Mouse (Mus musculus) brain, adult 2 months (tissue): ENCODE measurements around the gene Stac2.
A peak's percentile ranks its signal among the peaks of the same experiment; 100 is the strongest.

Experiments
- DNase-seq: peaks from one replicate; pipeline ENCODE4 v3.0.0; 2011; ENCODE audit warnings: low read depth, low spot score

Stac2 gene

DNA sequence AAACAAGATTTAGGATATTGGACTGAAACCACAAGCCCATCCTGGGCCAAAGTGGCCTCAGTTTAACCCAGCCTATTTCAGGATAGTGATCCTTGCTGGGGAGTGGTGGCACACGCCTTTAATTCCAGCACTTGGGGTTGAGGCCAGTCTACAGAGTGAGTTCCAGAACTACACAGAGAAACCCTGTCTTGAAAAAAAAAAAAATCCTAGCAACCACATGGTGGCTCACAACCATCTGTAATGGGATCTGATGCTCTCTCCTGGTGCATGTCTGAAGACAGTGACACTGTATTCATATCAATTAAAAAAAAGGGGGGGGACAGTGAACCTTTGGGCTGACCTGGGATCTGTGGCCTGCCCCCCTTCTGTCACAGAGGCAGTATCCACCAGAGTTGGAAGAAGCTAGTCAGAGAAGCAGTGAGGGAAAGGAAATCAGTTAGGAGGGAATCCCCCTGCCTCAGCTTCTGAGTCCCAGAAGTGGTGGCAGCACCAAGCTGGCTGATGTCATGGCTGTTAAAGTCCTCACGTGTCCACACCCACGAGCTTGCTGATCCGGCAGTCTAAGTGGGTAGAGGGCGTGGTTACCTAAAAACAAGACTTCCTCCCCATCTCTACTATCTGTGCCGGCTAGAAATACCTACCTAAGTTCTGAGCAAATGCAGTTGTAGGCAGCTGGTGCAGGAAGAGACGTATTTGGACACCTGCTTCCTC lies 54.2 kb downstream of the Stac2 start:
- DNase-seq, result peak; percentile 79

DNA sequence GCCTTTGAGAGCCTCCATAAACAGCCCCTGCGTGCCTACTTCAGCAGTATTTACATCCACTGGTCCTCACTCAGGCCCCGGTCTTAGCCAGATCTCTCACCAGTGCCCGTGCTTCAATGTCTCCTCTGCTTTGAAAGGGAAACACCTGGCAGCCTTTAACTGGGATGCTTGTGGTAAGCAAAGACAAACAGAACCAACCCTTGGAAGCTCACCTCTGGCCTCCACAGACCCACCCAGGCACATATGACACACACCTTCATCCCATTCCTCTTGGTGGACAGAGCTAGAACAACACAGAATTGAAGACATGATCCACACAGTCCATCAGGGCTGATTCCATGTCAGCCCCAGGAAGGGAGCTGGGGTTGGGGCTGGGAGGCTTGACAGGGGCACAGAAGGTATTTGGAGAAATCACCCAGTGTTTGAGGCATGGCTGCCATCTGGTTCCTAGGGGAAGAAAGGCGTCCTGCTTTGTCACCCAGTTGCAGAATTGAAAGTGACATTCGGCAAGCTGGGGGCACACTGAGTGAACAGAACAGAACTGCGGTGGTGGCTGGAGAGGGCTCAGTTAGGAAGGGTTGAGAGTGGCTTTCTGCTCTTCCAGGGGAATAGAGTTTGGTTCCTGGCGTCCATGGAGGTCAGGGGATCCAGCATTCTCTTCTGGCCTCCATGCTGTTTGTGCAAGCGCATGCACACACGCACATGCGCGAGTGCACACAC lies 55.0 kb downstream of the Stac2 start:
- DNase-seq, result no peak

DNA sequence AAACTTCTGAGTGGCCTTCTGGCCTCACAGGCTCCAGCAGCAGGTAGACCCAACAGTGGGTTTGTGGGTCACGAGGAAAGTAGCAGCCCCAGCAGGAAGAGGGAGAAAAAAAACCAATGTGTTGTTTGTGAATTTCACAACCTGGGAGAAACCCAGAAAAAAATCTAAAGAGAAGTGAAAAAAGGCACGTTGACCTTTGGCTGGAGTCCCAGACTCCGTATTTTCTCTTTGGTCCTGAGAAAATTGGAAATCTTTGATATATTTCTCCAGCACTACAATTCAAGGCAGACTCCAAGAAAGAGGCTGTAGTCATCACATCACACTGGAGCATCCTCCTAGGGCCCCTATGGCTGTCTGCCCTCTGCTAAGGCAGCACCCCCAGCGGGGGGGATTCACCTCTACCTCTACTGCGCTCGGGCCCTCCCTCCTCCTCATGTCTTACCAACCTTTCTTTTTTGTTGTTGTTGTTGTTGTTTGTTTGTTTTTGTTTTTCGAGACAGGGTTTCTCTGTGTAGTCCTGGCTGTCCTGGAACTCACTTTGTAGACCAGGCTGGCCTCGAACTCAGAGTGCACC lies 55.8 kb downstream of the Stac2 start:
- DNase-seq, result no peak

DNA sequence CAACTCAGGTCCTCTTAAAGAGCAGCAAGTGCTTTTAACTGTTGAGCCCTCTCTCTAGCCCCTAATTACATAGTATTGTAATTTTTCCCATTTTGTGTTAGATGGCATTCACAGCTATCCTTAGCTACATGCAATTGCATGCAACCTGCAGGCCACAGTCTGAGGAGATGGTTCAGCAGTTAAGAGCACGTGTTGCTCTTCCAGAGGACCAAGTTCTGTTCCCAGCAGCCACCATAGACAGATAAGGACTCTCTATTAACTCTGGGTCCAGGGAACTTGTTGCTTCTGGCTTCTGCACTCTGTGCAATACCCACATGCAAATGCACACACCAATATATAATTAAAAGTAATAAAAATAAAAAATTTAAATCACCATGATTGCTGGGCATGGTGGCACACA lies 56.6 kb downstream of the Stac2 start:
- DNase-seq, result no peak

DNA sequence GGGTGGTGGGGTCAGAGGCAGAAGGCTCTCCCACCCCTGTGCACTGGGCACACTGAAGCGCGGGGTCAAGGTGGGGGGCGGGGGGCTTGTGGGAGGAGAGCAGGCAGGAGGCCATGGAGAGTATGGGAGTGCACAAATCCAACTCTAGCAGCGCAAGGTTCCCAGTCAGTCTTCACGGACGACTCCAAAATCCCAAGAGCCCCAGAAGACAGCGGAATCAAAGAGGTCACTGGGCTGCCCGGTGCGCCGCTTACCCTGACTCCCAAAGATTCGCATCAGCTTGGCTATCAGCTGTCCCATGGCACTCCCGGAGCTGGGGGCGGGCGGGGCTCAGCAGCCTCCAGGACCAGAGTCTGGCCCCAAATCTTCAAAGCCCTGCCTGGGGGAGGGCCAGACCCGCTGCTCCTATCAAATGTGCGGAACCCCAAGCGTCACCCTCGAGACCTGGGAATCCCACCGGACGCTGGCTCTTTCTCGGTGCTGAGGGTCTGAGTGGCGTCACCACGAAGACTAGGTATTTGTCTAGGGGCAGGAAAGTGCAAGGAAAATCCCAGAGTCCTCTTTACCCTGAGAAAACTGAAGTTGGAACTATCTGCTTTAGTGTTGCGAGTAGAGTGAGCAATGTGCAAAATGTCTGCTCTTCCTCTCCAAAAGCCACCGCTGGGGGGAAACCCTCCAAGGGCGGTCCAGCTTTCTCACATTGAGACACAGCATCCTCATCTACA lies 57.5 kb downstream of the Stac2 start, which contains the start of gene Arl5c:
Gene Arl5c, minus strand, starts transcription at position 618 of the 725 bp plus-strand sequence.
- DNase-seq, result no peak

DNA sequence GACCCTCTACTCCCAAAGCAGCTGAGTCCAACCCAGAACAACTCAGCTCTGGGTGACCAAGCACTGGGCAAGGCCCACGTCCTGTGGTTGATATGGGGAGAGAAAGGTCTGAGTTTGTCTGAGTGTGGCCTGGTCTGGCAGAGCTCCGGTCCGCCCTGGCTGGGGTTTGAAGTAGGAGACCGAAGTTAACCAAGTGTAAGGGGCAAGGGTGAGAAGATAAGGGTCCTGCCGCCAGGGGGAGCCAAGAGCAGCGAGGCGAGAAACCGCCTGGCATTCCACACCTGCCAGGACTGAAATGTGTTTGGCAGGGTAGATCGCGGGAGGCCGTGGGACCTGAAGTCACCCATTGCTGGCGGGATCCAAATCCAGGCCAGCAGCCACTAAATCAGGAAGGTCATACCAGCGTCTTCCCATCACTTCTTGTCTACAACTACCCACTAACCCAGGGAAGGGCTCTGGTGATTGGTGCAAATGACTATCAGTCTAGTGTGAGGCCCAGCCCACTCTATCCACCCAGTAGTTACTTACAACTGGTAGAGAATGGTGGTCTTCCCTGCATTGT lies 58.6 kb downstream of the Stac2 start:
- peak; percentile 74 for DNase-seq

DNA sequence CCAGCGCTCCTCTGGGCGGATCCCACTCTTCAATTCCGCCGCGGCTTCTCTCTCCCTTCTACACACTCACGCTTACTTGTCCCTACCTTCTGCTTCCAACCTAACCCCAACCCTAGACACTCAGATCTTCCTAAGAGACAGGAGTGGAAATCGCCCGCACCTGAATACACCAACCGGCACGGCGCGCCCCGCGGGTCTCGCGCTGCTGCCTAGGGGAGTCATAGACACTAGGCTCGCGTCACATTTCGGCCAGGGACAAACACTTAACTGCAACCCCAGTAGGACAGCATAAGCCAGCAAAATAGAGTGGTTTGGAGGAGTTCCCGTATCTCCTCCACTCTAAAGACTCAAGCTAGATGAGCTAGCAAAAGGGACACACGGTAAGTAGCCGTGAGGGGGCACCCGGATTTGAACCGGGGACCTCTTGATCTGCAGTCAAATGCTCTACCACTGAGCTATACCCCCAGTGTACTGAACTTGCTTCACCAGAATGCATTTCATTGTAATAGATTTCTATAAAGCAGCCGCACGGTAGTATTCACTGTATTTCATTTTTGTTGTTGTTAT lies 64.6 kb downstream of the Stac2 start:
- DNase-seq, result peak; percentile 94

DNA sequence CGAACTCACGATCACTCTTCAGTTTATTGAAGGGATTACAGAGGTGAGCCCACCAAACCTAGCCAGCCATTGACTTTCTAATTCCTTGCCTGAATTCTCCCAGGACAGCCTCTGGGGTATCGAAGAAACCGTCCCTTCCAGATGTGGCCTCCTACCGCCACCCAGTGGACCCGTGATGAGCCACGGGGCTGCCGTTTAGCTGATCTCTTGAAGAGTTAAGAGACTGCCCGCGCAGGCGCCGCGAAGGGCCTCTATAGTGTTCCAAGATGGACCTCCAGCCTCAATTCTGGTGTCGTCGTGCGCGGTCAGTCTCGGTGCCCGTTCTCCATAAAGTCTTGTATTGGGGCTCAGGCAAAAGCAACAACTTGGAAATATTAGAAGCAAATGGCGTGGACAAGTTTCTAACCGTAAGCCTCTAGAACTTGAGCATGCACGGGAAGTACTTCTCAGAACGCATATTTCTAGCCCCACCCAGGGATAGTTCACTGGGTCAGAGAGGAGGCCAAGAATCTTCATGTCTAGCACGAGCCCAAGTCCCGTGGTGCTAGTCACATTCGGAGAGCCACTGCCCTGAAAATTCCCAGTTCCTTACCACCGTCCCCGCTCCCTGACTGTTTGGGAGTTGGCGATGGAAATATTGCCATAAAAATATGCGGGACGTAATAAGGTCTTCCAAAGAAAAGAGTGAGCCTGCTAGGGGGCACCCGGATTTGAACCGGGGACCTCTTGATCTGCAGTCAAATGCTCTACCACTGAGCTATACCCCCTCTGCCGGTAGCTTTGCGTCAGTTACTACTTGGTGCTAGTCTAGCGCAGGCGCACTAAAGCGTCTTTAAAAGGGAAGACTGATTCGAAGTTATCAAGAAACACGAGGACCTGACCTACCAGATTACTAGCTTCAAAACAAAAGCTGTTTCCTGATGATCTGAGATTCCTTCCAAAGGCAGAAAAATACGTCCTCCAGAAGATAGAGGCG lies 65.4 kb downstream of the Stac2 start:
- DNase-seq, result peak; percentile 95

DNA sequence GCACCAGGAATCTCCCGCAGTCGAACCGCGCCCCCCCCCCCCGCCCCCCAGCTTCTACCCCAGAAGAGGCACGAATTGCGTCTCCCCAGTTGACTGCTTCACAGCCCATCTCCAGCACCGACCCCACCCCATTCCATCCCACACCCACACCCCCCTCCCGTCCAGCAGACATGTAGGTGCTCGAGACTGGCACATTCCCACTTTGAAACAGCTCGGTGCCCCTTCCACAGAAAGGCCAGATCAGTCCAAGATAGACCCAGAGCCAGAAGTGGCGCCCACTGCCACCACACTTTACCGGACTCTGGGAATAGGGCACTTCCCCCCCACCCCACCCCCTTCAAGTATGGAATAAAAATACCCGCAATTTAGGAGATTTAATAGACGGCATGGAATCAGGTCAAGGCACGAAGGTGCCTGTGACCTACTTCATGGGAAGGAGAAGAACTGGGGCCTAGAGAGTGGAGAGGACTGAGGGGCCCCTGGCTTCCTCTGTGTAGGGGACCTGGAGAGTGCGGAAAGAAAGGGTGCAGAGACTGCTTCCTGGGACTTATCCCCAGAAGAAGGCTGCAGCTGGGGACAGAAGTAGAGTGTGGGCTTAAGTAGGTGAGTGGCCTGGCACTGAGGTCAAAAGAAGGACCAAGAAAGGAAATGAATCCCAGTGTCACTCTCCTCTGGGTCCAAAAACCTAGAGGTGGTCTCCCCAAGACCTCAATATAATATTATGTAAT lies 66.4 kb downstream of the Stac2 start:
- DNase-seq, result no peak
